Mouse (Mus musculus): ENCODE results near the gene Parm1.

GRCm38 (mm10) chr5:91517077-91517476, 338 bp upstream of the Parm1 start:
- TF ChIP-seq CTCF (IDR thresholded peaks at IDR 0.05; ENCODE audit: low read depth, low read length) (no peak), GATA1 (IDR thresholded peaks at IDR 0.05; ENCODE audit: borderline replicate concordance, low read length) (no peak), TAL1 (conservative IDR thresholded peaks at IDR 0.05; ENCODE audit: low read depth, low read length) (no peak), GATA2 (IDR thresholded peaks at IDR 0.05; ENCODE audit: borderline replicate concordance, low read depth, low read length) (no peak), POLR2AphosphoS5 (IDR thresholded peaks at IDR 0.05; ENCODE audit: insufficient replicate concordance, low read depth, low read length) (no peak)
